Mouse (Mus musculus): Measurements from ENCODE around the gene Olfr1347.
"Not testable (repeated sequence)": the region's sequence is repeated elsewhere in the genome, so short reads cannot be mapped to it uniquely, and the experiment has no call there.

The Olfr1347 gene

DNA sequence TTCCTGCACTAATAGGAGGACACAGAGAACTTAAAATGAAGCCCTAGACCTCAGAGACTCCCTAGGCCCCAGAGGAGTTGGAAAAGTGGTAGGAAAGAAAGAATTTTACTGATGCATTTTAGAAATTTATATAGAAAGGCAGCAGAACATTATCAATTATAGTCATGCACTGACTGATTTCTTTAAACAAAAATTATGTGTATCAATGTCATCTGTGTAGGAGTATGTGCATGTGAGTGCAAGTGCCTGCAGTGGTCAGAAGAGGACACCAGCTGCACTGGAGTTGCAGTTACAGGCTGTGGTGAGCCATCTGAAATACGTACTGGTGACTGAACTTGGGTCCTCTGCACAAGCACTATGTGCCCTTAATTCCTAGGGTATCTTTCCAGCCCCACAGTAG lies at the start of gene Olfr1347:
Olfr1347 (minus strand) TSS at position 101 of the 400 bp plus-strand sequence.
- DNase-seq (ENCODE audit: low spot score) = no peak

DNA sequence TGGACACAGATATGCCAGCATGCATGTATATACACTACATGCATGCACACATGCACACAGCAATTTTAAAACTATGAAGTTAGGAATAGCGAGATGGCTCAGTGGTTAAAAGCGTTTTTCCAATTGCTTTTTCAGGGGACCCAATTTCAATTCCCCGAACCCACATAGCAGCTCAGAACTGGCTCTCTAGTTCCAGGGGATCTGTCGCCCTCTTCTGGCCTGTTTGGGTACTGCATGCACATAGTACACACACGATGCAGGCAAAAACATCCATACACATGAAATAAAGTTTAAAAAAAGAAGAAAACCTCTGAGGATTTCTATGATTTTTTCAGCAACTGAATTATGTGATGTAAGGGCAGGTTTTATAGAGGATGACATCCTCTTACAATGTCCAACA lies 26.6 kb upstream of the Olfr1347 start:
- DNase-seq (ENCODE audit: low spot score) = peak; percentile 75

DNA sequence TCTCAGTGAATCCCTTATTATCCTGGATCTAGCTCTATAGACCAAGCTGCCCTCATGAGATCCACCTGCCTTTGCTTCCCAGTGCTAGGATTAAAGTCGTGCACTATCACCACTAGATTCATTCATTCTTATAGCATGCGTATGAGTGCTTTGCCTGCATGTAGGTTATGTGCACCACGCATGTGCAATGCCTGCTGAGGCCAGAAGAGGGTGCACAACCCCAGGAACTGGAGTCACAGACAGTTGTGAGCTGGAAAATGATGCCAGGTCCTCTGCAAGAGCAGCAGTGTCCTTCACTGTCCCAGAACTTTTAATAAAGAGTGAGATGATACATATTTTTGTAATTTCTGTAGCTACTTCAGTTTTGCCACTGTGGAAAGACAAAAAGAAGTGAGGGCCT lies 25.4 kb upstream of the Olfr1347 start:
- peak; percentile 45 for DNase-seq (ENCODE audit: low spot score)

DNA sequence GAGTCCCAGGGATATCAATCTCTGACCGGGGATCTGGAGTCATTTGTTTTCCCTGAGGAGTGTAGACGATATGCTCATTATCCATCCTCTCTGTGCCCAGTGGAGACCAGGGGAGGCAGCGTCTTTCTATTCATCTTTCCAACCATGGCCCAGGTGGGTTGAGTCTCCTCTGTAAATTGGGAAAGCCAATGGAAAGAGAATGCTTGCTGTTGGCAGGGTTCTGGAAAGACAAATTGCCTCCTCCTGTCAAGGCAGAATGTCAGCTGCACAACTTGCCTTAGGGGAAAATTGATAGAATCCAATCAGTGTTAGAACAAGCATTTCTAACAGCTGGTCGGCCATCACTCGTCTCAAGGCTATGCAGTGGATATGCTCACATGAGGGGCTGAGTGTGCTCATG lies 23.3 kb upstream of the Olfr1347 start, which contains the start of gene Olfr1349:
Olfr1349 (minus strand) TSS at position 101 of the 400 bp plus-strand sequence.
- DNase-seq (ENCODE audit: low spot score) = no peak

DNA sequence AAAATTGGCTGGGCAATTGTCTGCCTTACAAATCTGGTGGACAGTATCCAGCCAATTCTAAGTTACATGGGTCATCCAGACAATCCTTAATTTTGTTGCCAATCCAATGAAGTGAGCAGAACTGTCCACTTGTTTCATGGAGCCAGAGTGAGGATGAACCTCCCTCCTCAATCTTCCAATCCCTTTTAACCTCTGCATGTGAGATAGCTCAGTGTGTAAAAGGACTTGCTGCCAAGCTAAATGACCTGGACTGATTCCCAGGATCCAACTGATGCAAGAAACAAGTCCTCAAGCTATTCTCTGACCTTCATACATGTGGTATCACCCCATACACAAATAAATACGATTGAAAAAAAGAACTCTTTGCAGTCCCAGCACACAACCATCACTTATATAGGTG lies 22.1 kb upstream of the Olfr1347 start:
- no peak for DNase-seq (ENCODE audit: low spot score)

DNA sequence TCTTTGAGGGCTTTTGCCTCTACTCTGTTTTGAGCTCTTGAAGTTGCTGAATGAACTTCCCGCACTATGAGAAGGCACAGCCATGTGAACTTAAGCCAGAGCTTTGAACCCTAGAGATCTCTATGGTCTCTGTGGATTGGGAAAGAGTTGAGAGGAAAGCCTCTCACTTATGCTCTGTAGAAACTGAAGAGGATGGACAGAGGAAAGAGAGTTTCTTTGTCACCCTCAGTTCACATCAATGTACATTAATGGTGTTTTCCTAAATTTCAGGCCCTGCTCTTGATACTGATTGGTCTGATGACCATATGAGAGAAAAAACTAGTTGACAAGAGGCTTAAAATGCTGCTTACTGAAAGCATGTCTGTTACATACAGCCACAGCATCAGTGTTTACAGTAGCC lies 9.1 kb upstream of the Olfr1347 start, which contains the start of gene Olfr1348:
Olfr1348 (minus strand) TSS at position 101 of the 400 bp plus-strand sequence.
- no peak for DNase-seq (ENCODE audit: low spot score)

DNA sequence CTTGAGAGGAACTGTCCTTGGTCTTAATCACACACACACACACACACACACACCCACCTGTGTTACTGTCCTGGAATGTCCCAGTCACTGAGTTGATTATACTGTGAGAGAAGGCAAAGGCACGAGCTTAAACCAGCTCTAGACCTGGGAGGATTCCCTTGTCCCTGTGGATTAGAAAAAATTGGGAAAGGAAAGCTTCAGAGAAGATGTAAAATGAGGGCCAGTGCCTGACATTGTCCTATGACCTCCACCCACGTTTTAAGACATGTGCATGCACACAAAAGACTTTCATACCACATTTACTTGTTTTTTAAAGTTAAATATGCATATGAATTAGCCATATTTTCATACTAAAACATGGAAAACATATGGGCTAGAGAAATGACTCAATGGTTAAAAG lies 12.7 kb downstream of the Olfr1347 start, which contains the start of gene Olfr5:
Olfr5 (minus strand) TSS at position 101 of the 400 bp plus-strand sequence.
- DNase-seq (ENCODE audit: low spot score) = no peak

DNA sequence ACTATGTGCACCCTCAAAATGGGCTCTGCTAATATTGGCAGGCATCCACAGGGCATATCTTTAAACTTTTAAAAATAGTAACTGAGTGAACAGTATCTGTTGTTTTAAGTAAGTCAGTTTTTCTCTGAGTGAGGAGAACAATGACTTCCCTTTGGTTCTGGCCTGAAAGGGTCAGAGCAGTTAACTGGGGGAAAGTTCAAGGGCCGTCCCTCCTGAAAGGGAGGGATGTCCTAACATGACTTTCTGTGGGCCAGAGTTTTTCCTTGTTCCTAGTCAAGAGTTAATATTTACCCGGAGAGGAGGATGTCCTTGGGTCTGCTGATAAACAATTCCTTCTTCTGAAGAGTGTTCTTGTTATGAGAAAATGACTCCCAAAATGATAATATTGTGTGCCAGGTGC lies 21.9 kb downstream of the Olfr1347 start:
- DNase-seq (ENCODE audit: low spot score) = not testable (repeated sequence)

DNA sequence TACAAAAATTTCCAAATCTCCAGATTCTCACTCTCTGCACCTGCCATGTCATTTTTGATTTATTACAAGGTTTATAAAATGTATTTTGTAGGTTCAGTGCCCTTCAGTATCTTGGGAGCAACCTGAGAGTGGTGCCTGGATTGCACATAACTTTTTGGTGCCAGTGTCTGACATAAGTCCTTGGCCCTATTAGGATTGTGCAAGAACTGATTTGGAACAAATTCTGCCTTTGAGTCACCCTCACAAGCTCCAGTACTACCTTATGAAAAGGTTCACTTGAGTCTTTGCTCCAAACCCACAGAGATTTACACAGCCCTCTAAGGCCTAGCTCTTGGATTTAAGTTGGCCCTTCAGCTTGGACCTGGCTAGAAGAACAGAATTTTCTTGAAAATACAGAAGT lies 32.6 kb downstream of the Olfr1347 start, which contains the start of gene Olfr1346:
Olfr1346 (plus strand) TSS at position 151 of the 400 bp plus-strand sequence.
- no peak for DNase-seq (ENCODE audit: low spot score)

DNA sequence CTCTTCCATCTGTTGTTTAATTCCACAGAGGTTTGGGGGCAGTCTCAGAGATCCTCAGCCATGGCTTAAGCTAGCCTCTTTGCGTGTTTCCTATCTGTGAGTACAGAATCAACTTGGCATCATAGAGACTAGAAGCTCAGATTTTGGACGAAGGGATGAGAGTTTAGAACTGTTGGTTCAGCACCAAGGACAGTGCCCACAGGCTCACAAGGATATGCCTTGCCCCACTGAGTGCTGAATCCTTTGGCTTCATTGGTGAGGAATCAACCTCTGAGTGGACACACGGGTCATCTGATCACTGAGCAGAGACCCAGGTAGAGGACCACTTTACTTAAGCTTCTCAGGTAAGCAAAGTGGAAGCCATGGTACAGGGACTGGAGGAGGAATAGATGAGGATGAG lies 43.2 kb downstream of the Olfr1347 start:
- DNase-seq (ENCODE audit: low spot score) = no peak

DNA sequence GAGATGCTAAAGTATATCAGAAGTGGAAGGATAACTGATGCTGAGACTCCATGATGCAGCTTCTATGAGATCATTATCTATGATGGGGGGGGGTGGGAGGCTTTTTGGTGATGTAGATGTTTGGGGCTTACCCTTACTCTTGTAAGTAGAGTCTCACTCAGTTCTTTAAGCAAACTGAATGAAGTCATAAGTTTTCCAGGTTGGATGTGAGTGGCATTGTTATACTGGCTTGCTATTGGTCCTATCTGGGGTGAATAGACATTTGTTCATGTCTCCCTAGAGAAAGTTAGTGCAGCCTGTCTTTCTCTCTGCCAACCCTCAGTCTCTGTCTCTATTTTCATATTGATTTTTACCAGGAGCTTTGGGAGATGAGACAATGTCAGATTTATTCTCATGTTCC lies 43.7 kb downstream of the Olfr1347 start, which contains the start of gene Olfr1336:
Olfr1336 (plus strand) TSS at position 301 of the 400 bp plus-strand sequence.
- no peak for DNase-seq (ENCODE audit: low spot score)

DNA sequence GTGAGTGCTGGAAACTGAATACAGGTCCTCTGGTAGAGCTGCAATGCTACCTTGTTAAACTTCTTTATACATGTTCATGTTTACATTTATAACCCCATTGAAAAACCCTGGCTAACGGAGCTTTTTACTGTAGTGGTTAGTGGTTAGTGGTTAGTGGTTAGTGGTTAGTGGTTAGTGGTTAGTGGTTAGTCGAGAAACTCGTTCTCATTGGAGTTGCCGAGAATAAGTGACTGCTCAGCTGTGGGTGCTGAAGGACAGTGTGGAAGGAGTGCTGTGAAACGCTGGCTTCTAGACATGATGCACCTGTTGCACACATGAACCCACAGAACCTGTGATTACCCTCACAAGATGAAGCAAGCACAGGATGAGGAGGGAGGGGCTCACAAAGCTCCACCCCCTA lies 51.8 kb downstream of the Olfr1347 start:
- no peak for DNase-seq (ENCODE audit: low spot score)

DNA sequence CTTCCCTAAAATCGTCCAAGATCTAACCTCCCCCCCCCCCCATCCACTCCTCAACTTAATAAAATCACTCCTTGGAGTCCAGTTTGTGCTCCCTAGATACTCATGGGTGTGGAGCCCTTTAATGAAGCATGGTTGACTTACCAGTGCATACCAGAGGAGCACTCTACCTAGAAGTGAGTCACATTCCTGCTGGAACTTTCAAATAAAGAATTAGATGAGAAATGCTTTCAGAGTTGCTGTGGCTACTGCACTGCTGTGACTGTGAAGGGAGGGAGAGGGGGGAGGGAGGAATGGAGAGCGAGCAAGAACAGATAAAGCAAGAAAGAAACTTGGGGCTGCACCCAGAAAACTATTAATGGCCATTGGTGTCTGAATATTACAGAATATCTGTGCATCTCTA lies 58.4 kb downstream of the Olfr1347 start:
- DNase-seq (ENCODE audit: low spot score) = no peak

DNA sequence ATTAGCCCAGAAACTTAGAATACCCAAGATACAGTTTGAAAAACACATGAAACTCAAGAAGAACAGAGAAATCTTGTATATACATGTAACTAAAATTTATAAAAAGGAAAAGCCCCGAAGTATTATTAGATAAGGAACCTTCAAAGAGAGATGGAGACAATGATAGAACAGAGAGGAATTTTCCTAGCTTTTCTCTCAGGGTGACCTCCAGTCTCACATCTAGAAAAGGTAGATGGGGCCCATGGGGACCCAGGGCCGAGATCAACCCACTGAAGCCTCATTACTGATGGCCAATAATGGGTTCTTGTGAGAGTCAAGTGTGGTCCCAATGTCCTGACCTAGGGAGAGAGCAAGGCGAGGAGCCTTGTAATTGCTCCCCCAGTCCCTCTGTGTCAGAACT lies 61.2 kb downstream of the Olfr1347 start, which contains the start of gene Olfr1344:
Olfr1344 (plus strand) TSS at position 301 of the 400 bp plus-strand sequence.
- no peak for DNase-seq (ENCODE audit: low spot score)

Measured in testis, postnatal 10 days (tissue).